Mouse (Mus musculus) limb, embryonic 13.5 days (tissue): ENCODE data around the gene Tex33. TPM values are rescaled to one million over a fixed set of nuclear protein-coding genes. Genes with fewer than 3 reads are reported as not detected.

Experiments
- ATAC-seq: fragments of 200-750 bp; cut with Nextera tagmentation; 2 replicates; pipeline ENCODE4 v1.8.0; 2017; ENCODE audit warnings: low read depth, moderate number of reproducible peaks, moderate TSS enrichment; ENCODE audit not compliant: low FRiP score
- H3K27ac ChIP-seq: fragments of 300-500 bp; sonication (generic); 2 replicates; pipeline ENCODE4 v1.5.1; 2015; ENCODE audit warnings: inconsistent platforms, mild to moderate bottlenecking, moderate library complexity
- H3K27me3 ChIP-seq: fragments of 300-500 bp; sonication (generic); 2 replicates; pipeline ENCODE4 v1.6.1; 2015; ENCODE audit warnings: mild to moderate bottlenecking, inconsistent platforms
- H3K36me3 ChIP-seq: fragments of 300-500 bp; sonication (generic); 2 replicates; pipeline ENCODE4 v1.6.1; 2015; ENCODE audit warnings: inconsistent platforms, mild to moderate bottlenecking, moderate library complexity
- H3K4me1 ChIP-seq: fragments of 300-500 bp; sonication (generic); 2 replicates; pipeline ENCODE4 v1.6.1; 2015; ENCODE audit warnings: inconsistent platforms
- H3K4me2 ChIP-seq: fragments of 300-500 bp; sonication (generic); replicated peaks from 2 replicates; pipeline ENCODE4 v1.6.1; 2015; ENCODE audit warnings: inconsistent platforms, mild to moderate bottlenecking, moderate library complexity
- H3K4me3 ChIP-seq: fragments of 300-500 bp; sonication (generic); 2 replicates; pipeline ENCODE4 v1.5.1; 2015; ENCODE audit warnings: moderate library complexity, mild to moderate bottlenecking, inconsistent platforms
- H3K9ac ChIP-seq: fragments of 300-500 bp; sonication (generic); 2 replicates; pipeline ENCODE4 v1.6.1; 2015; ENCODE audit warnings: mild to moderate bottlenecking, inconsistent platforms
- H3K9me3 ChIP-seq: fragments of 300-500 bp; sonication (generic); 2 replicates; pipeline ENCODE4 v1.6.1; 2016; ENCODE audit warnings: inconsistent platforms
- WGBS: fragments of 180-500 bp; shearing (Covaris S2); methylation state at CpG from one replicate; pipeline ENCODE4 v1.1.7; 2015; 5-methylcytosine and 5-hydroxymethylcytosine counted together
- polyA plus RNA-seq: library from polyadenylated mRNA; unstranded; fragments of >200 nt; fragmentation: Nextera tagmentation; extraction: Ambion mirVana; gene quantifications from 2 replicates; pipeline ENCODE4 v1.2.1, GENCODE M21; 2015

The Tex33 gene
- polyA plus RNA-seq, 1 experiment from 2014 or later, result not detected

DNA sequence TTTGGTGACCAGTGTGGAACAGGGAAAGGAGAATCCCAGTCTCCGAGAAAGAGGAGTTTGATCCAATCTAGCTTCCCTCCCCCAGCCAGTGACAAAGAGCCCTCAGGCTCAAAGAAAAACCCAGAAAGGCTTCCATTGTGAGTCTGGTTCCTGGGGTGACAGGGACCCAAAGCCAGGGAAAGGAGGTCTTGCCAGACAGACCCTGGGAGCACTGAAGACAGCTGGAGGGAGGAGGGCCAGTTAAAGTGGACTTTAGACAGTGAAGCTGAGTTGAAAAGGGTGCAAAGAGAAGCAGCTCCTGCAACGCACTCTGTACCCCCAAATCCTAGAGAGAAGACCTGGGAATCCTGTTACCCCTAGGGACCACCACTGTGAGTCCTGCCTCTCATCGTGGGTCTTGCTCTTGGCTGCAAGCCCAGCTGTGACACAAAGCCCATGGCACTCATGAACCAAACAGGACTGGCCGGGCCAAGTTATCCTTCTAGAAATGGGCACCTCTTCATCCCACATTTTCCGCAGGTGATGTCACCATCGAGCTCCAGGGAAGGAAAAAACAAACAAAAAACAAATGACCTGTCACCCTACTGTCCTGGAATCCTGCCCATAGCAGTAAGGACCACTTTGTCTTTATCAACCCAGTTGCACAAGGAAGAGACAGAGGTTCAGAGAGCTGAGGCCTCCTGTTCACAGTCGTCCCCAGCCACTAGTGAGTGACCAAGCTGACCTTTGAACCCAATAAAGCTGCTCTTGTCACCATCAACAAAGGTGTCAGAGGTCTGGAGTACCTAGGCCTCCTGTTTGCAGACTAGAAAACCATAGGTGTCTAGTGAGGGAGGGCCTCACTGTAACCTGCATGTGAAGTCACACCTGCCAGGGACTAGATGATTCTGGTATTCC lies 11.2 kb downstream of the Tex33 start:
- Histone ChIP-seq H3K4me2 (no peak overlapping the region), H3K27ac (no peak overlapping the region), H3K9me3 (0 out of 2 replicates have a peak, but pooled peaks cover 1% of the 10 kb centered on the region), H3K36me3 (no peaks in the 10 kb centered on the region), H3K27me3 (no peaks in the 10 kb centered on the region), H3K9ac (no peak overlapping the region), H3K4me1 (no peaks in the 10 kb centered on the region), H3K4me3 (no peak overlapping the region)
- 71% methylated on average over 7 of the region's 7 CpGs for WGBS
- ATAC-seq, result no peak

DNA sequence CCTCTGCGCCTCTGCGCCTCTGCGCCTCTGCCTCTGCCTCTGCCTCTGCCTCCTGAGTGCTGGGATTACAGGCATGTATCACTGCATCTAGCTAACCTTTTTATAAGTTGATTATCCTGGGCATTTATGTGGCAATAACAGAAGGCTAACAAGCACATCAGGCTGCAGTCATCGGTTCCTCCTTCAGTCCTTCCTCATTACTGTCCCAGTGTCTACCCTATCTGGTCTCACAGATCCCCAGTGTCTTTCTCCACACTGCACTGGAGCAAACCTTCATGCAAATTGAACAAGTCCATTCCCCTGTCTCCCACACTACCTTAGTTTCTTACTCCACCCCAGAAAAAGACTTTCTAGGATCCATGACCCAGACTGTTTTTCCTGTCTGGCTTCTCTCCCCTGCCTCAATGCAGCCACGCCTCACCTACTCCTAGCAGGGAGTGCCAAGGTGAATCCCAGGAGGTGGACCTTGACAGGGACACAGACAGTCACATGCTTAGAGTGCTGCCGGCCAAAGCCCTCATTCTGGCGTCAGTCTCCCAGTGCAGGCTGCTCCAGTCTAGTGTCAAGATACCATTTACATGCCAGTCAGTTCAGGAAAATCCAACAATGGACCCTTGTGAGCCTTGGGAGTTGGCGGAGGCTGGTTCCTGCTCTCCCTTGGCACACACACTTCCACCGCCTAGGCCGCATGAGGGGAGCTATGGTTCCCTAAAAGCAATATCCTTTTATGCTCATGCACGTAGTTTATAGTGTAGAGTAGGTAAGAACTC lies 12.1 kb downstream of the Tex33 start:
- Histone ChIP-seq H3K4me2 (no peak overlapping the region), H3K9me3 (0 out of 2 replicates have a peak, but pooled peaks cover 6% of the 10 kb centered on the region), H3K4me3 (no peak overlapping the region), H3K9ac (no peak overlapping the region), H3K36me3 (no peaks in the 10 kb centered on the region), H3K27ac (no peak overlapping the region; the same call in 1 of the 2 replicates), H3K27me3 (no peaks in the 10 kb centered on the region), H3K4me1 (no peaks in the 10 kb centered on the region)
- WGBS, result 80% methylated on average over 11 of the region's 11 CpGs
- ATAC-seq, result no peak

DNA sequence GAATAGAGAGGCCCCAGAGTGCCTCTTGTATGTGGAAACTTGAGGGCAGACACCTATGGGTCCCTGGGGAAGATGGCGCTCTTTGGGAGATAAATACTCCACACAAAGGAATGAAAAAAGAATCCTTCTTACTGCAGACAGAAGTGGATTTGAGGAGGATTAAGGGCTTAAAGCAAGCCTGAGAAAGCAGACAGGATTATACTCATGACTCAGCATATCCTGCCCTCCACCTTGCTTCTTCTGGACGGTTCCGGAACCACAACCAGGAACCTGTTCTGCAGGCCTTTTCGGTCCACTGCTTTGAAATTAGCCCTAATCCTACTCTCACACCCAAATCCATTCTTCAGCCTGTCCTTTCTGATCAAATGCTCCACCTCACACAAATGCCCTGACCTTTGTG lies 13.6 kb downstream of the Tex33 start:
- 90% methylated on average over 4 of the region's 4 CpGs for WGBS
- no peak overlapping the region for H3K27ac ChIP-seq
- H3K36me3 ChIP-seq, result no peaks in the 10 kb centered on the region
- H3K4me3 ChIP-seq, result no peak overlapping the region
- H3K4me2 ChIP-seq, result no peak overlapping the region
- no peak overlapping the region for H3K9ac ChIP-seq
- H3K4me1 ChIP-seq, result no peaks in the 10 kb centered on the region
- ATAC-seq, result no peak
- no peaks in the 10 kb centered on the region for H3K27me3 ChIP-seq
- 0 out of 2 replicates have a peak, but pooled peaks cover 6% of the 10 kb centered on the region for H3K9me3 ChIP-seq

DNA sequence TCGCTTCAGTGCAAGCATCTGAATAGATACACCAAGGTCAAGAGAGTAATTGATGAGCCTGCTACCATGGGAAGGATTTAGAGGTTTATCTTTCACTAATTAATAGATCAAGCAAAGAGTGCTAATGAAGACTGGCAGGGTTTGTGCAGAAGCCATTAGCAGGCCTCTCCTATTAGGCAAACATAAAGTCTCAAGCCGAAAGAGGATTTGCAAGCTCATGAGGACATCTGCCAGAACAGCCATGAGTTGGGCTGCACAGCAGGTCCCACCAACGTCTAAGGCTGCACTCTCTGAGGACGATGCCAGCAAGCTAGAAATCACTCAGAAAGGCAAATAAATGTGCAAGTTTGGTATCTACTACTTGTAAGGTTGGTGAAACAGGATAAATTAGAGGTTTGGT lies 15.0 kb downstream of the Tex33 start:
- no peak overlapping the region for H3K9ac ChIP-seq
- 71% methylated on average over 4 of the region's 4 CpGs for WGBS

DNA sequence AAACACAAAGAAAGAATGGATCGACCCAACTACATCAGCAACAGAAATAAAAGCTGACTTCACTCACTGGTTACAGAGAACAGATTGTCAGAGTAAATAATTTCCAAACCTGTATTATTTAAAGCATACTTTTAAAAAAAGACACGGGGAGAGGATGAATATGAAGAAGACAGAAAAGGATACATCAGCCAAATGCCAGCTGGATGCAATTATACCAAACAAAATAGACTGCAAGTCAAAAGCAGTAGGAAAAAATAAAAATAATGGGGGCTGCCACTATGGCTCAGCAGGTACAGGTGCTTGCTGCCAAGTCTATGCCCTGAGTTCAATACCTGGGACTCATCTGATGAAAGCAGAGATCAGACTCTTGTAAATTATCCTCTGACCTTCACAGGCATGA lies 15.5 kb downstream of the Tex33 start:
- H3K4me1 ChIP-seq, result no peaks in the 10 kb centered on the region
- WGBS, result 85% methylated on average over 2 of the region's 2 CpGs
- 0 out of 2 replicates have a peak, but pooled peaks cover 6% of the 10 kb centered on the region for H3K9me3 ChIP-seq
- H3K4me3 ChIP-seq, result no peak overlapping the region
- H3K36me3 ChIP-seq, result no peaks in the 10 kb centered on the region
- H3K4me2 ChIP-seq, result no peak overlapping the region
- H3K27me3 ChIP-seq, result no peaks in the 10 kb centered on the region
- H3K9ac ChIP-seq, result no peak overlapping the region
- ATAC-seq, result no peak
- H3K27ac ChIP-seq, result no peak overlapping the region

More for the DNA sequence above, 15.0 kb downstream of the Tex33 start:
- Histone ChIP-seq H3K9me3 (0 out of 2 replicates have a peak, but pooled peaks cover 6% of the 10 kb centered on the region), H3K4me1 (no peaks in the 10 kb centered on the region), H3K36me3 (no peaks in the 10 kb centered on the region), H3K27ac (no peak overlapping the region), H3K27me3 (no peaks in the 10 kb centered on the region), H3K4me2 (no peak overlapping the region), H3K4me3 (no peak overlapping the region)
- no peak for ATAC-seq

DNA sequence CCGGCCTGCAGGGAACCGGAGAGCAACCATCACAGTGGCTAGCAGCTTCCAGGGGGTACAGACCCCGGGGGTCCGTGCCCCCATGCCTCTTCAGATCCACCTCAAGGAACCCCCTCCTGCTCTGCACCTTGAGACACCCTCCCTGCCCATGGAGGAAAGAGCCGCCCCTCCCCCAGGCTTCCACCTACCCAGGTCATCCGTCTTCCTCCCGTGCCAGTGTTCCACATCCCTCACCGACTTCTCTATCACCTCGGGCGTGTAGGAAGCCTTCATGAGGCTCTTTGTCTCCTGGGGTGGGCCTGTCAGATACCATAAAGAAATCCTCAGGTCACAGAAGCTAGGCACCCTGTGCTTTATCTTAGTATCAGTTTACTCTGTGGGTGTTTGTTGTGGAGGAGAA lies 17.2 kb downstream of the Tex33 start:
- Histone ChIP-seq H3K9ac (no peak overlapping the region), H3K36me3 (no peaks in the 10 kb centered on the region), H3K27me3 (no peaks in the 10 kb centered on the region), H3K27ac (no peak overlapping the region), H3K9me3 (0 out of 2 replicates have a peak, but pooled peaks cover 6% of the 10 kb centered on the region), H3K4me2 (no peak overlapping the region), H3K4me3 (no peak overlapping the region), H3K4me1 (no peaks in the 10 kb centered on the region)
- WGBS, result 82% methylated on average over 10 of the region's 10 CpGs
- ATAC-seq, result no peak

DNA sequence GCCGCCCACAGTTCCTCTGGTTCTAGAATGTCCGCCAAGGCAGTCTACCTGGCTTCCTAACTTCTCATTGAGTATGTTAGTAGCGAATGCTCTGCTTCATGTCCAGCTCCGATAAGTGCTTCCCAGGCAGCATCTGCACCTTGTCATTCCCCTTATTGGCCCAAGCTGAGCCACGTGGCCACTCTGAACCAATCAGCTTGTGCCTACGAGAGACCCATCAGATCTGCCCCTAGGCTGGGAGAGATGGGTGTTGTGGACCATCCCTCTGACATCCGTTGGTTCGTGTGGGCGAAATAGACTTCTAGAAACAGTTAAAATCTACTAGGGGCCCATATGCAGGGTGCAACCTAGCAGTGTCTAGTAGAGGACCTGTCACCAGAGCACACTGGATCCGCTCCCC lies 17.9 kb downstream of the Tex33 start:
- ATAC-seq, result no peak
- 84% methylated on average over 10 of the region's 10 CpGs for WGBS
- H3K9me3 ChIP-seq, result 0 out of 2 replicates have a peak, but pooled peaks cover 6% of the 10 kb centered on the region

DNA sequence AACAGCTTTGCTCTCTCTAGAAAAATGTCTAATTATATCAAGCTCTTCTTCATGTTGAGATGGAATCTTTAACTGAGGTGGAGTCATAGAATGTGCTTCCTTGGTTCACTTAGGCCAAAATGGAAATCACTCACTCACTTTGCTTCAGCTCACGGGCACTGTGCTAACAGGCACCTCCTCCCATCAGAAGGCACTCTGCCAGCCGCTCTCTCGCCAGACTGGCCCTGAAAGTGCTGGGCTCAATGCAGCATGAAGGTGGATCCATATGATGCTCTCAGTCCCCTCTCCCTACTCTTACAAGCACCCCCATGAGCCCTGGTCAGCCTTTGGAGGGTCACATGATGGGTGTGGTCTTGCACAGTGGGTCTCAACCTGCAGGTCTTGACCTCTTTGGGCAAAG lies 21.5 kb downstream of the Tex33 start:
- no peak for ATAC-seq
- H3K9ac ChIP-seq, result no peak overlapping the region
- no peak overlapping the region for H3K27ac ChIP-seq
- peaks cover 2% of the 10 kb centered on the region; the same call in 1 of the 2 replicates for H3K9me3 ChIP-seq
- no peaks in the 10 kb centered on the region for H3K36me3 ChIP-seq
- no peaks in the 10 kb centered on the region for H3K4me1 ChIP-seq
- 71% methylated on average over 3 of the region's 3 CpGs for WGBS
- H3K27me3 ChIP-seq, result peaks cover 13% of the 10 kb centered on the region
- no peak overlapping the region for H3K4me3 ChIP-seq
- no peak overlapping the region for H3K4me2 ChIP-seq

More for the DNA sequence above, 17.9 kb downstream of the Tex33 start:
- Histone ChIP-seq H3K4me1 (no peaks in the 10 kb centered on the region), H3K4me2 (no peak overlapping the region), H3K27me3 (no peaks in the 10 kb centered on the region), H3K27ac (no peak overlapping the region), H3K9ac (no peak overlapping the region), H3K4me3 (no peak overlapping the region), H3K36me3 (no peaks in the 10 kb centered on the region)

DNA sequence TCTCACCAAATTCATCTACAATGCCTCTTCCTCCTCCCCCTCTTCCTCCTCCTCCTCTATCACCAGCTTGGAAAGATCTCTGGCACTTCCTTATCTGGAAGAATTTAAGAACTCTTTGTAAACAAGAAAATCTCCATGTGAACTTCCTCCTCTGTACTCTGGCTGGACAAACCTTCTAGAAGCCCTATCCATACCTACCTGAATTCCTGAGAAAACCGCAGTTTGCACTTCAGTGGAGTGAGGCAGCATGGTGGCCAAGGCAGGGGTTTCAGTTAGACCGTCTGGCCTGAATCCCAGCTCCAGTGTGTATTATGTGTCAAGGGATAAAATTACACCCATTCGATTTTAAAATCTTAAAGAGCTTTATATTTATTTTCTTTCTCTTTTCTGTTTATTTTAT lies 22.9 kb downstream of the Tex33 start:
- Histone ChIP-seq H3K9ac (no peak overlapping the region), H3K4me2 (no peak overlapping the region), H3K4me3 (no peak overlapping the region), H3K36me3 (no peaks in the 10 kb centered on the region), H3K27ac (no peak overlapping the region), H3K27me3 (peaks cover 22% of the 10 kb centered on the region), H3K9me3 (no peaks in the 10 kb centered on the region; the same call in 1 of the 2 replicates), H3K4me1 (no peaks in the 10 kb centered on the region)
- no peak for ATAC-seq
- 59% methylated on average over 3 of the region's 3 CpGs for WGBS

DNA sequence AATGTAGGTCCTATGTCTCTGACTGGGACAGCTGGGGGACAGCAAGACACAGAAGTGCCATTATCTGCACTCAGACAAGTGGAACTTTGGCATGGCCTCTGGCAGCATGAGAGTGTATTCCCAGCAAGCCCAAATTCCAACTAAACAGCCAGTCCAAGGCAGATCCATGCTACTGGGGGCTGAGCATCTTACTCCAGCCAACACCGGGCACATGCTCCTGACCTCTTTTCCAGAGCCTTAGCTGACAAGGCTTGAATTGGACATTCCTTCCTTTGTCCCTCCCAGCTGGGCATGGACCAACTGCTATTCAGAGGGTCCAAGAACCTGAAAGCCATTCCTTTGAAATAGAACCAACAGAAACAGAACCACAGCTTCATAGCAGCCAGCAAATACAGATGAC lies 26.1 kb downstream of the Tex33 start:
- H3K4me2 ChIP-seq, result no peak overlapping the region
- 88% methylated on average over 1 of the region's 1 CpGs for WGBS
- H3K27me3 ChIP-seq, result peaks cover 32% of the 10 kb centered on the region
- H3K36me3 ChIP-seq, result no peaks in the 10 kb centered on the region
- no peak overlapping the region for H3K4me3 ChIP-seq
- H3K9ac ChIP-seq, result no peak overlapping the region
- H3K9me3 ChIP-seq, result no peaks in the 10 kb centered on the region; the same call in 1 of the 2 replicates
- no peak for ATAC-seq
- H3K4me1 ChIP-seq, result no peaks in the 10 kb centered on the region
- no peak overlapping the region for H3K27ac ChIP-seq

DNA sequence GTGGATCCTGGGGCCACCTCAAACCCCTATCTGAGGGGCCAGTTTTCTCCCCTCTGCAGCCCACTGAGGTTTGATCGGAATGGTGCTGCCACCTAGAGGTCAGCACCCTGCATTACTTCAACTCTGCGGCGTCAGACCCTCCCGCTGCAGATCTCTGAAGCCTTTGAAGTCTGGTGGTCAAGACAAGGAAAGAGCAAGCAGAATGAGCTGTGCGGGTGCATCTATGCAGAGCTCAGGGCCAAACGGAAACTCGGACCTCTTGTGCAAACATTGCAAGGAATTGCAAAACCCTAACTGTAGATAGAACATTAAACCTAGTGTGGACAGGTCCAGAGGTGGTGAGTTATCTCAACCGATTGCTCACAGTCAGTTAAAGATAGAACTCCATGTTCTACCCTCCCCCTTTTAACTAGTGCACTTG lies 26.8 kb downstream of the Tex33 start:
- no peak for ATAC-seq
- Histone ChIP-seq H3K4me2 (no peak overlapping the region), H3K4me3 (no peak overlapping the region), H3K27ac (no peak overlapping the region), H3K9ac (no peak overlapping the region), H3K27me3 (peaks cover 32% of the 10 kb centered on the region), H3K36me3 (no peaks in the 10 kb centered on the region), H3K9me3 (no peaks in the 10 kb centered on the region; the same call in 1 of the 2 replicates), H3K4me1 (no peaks in the 10 kb centered on the region)
- WGBS, result 13% methylated on average over 8 of the region's 8 CpGs

DNA sequence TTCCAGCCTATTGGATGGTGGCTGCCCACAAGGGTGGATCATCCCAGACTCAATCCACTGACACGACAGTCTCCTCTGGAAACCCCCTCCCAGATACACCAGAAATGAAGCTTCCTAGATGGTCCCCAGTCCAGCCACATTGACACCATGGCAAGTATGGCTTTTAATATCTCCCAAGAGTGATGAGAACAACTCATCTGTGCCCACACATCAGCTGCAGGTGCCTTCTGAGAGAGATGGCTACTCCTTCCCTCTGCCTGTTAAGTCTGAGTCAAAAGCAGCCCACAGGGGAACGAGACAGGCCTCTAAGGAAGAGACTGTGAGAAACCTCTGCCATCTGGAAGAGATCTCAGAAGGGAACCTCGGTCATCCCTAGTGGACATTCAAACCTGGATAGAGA lies 27.9 kb downstream of the Tex33 start:
- ATAC-seq, result no peak

More for the DNA sequence above, 27.9 kb downstream of the Tex33 start:
- Histone ChIP-seq H3K4me1 (no peaks in the 10 kb centered on the region), H3K36me3 (no peaks in the 10 kb centered on the region), H3K27ac (no peak overlapping the region), H3K27me3 (peaks cover 32% of the 10 kb centered on the region), H3K9ac (no peak overlapping the region), H3K9me3 (no peaks in the 10 kb centered on the region; the same call in 1 of the 2 replicates), H3K4me3 (no peak overlapping the region), H3K4me2 (no peak overlapping the region)
- 55% methylated on average over 3 of the region's 3 CpGs for WGBS
